Mouse (Mus musculus): Measurements from ENCODE around the gene Megf6. TPM values are rescaled to one million over a fixed set of nuclear protein-coding genes. Genes with fewer than 3 reads are reported as not detected.
A peak's percentile ranks its signal among the peaks of the same experiment; 100 is the strongest.

Gene Megf6
- total and polyA plus RNA-seq, 2 experiments = 0.28 to 1.4 TPM

DNA sequence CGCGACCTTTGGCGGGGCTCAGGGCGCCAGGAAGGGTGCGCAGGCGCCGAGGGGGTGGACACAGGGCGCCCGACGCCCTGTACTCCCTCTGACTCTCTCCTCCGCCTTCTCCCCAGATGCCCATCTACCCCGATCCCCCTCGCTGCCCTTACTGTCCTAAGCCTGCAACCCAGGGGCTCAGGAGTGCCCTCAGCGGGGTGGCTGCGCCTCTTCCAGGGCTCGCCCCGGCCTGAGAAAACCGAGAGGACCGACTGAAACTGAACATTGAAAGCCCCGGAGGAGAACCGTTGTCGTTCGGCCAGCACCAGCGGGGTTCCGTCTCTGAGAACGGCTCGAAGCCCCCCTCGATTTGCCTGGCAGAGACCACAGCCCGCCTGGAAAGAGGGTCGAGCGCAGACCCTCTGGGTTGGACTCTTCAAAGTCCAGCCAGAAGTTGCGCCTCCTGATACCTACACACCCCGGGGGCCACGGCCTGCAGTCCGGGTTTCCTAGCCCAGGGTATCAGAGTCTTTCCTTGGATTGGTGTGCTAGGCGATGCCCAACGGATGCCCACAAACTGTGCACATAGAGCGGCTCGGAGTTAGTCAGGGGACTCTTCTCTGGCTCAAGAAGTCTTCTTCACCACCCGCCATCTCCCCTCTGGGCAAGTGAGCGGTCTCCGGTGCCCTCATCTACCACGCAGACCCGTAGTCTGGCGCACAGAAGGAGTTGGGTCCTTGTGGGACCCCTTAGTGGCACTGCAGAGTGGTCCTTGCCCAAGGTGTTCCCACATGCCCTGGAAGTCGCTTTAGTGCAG, 30.1 kb upstream of the Megf6 start:
- no peak overlapping the region for H3K27ac ChIP-seq (replicated peaks; ENCODE audit: insufficient read depth, low read depth, low read length)
- peaks cover 22% of the 10 kb centered on the region for H3K27me3 ChIP-seq (ENCODE audit: control insufficient read depth, insufficient read depth, low read length)
- H3K36me3 ChIP-seq (ENCODE audit: control insufficient read depth, insufficient read depth, low read length) = no peaks in the 10 kb centered on the region
- H3K9ac ChIP-seq (ENCODE audit: low read depth, low read length) = peak overlapping the region; percentile 15; the same call in 1 of the 2 replicates
- peak overlapping the region; percentile 47; the same call in 1 of the 2 replicates for H3K4me3 ChIP-seq (ENCODE audit: insufficient read depth, low read depth, low read length)
- no peak for DNase-seq (ENCODE audit: extremely low read depth, low read depth, low spot score)
- TF ChIP-seq CTCF (IDR thresholded peaks at IDR 0.05; ENCODE audit: low read depth, low read length) (no peak), POLR2A (IDR thresholded peaks at IDR 0.05; ENCODE audit: extremely low read depth, insufficient read depth, low read length) (no peak)
- H3K79me2 ChIP-seq (ENCODE audit: control insufficient read depth, insufficient read depth, low read length) = no peaks in the 10 kb centered on the region; the same call in 1 of the 2 replicates
- 4% methylated on average over 46 of the region's 46 CpGs for WGBS
- H3K4me1 ChIP-seq (ENCODE audit: control insufficient read depth, insufficient read depth, low read length) = peaks cover 10% of the 10 kb centered on the region; the same call in 1 of the 2 replicates

- peaks cover 22% of the 10 kb centered on the region for H3K27me3 ChIP-seq (ENCODE audit: control insufficient read depth, insufficient read depth, low read length)
- DNase-seq (ENCODE audit: extremely low read depth, low read depth, low spot score) = no peak
Observed at GRCm38 (mm10) chr4:154141009-154141867, 29.3 kb upstream of the Megf6 start.

GRCm38 (mm10) chr4:154142211-154143040, 28.1 kb upstream of the Megf6 start, which contains the start of gene Wrap73:
Gene Wrap73, plus strand, starts transcription at chr4:154142372.
- peaks cover 2% of the 10 kb centered on the region for H3K36me3 ChIP-seq (ENCODE audit: control insufficient read depth, insufficient read depth, low read length)
- H3K27ac ChIP-seq (replicated peaks; ENCODE audit: insufficient read depth, low read depth, low read length) = peak within 1 kb of the TSS; percentile 90
- H3K4me3 ChIP-seq (ENCODE audit: insufficient read depth, low read depth, low read length) = peak within 1 kb of the TSS; percentile 95
- H3K4me1 ChIP-seq (ENCODE audit: control insufficient read depth, insufficient read depth, low read length) = peaks cover 10% of the 10 kb centered on the region; the same call in 1 of the 2 replicates
- peaks cover 22% of the 10 kb centered on the region for H3K27me3 ChIP-seq (ENCODE audit: control insufficient read depth, insufficient read depth, low read length)
- WGBS = 2% methylated on average over 49 of the region's 49 CpGs
- no peaks in the 10 kb centered on the region; the same call in 1 of the 2 replicates for H3K79me2 ChIP-seq (ENCODE audit: control insufficient read depth, insufficient read depth, low read length)
- peak within 1 kb of the TSS; percentile 91 for H3K9ac ChIP-seq (ENCODE audit: low read depth, low read length)
- DNase-seq (ENCODE audit: extremely low read depth, low read depth, low spot score) = peak; percentile 76
- TF ChIP-seq CTCF (IDR thresholded peaks at IDR 0.05; ENCODE audit: low read depth, low read length) (no peak), POLR2A (IDR thresholded peaks at IDR 0.05; ENCODE audit: extremely low read depth, insufficient read depth, low read length) (peak; percentile 63)

More at GRCm38 (mm10) chr4:154141009-154141867, 29.3 kb upstream of the Megf6 start:
- Histone ChIP-seq H3K4me1 (ENCODE audit: control insufficient read depth, insufficient read depth, low read length) (peaks cover 10% of the 10 kb centered on the region; the same call in 1 of the 2 replicates), H3K9ac (ENCODE audit: low read depth, low read length) (no peak overlapping the region), H3K36me3 (ENCODE audit: control insufficient read depth, insufficient read depth, low read length) (no peaks in the 10 kb centered on the region), H3K27ac (replicated peaks; ENCODE audit: insufficient read depth, low read depth, low read length) (no peak overlapping the region), H3K79me2 (ENCODE audit: control insufficient read depth, insufficient read depth, low read length) (no peaks in the 10 kb centered on the region; the same call in 1 of the 2 replicates), H3K4me3 (ENCODE audit: insufficient read depth, low read depth, low read length) (peak overlapping the region; percentile 9; the same call in 1 of the 2 replicates)
- 2% methylated on average over 42 of the region's 42 CpGs for WGBS
- TF ChIP-seq POLR2A (IDR thresholded peaks at IDR 0.05; ENCODE audit: extremely low read depth, insufficient read depth, low read length) (no peak), CTCF (IDR thresholded peaks at IDR 0.05; ENCODE audit: low read depth, low read length) (no peak)

- H3K27me3 ChIP-seq (ENCODE audit: control insufficient read depth, insufficient read depth, low read length) = peaks cover 15% of the 10 kb centered on the region
- 96% methylated on average over 3 of the region's 3 CpGs for WGBS
- DNase-seq (ENCODE audit: extremely low read depth, low read depth, low spot score) = no peak
- no peak overlapping the region for H3K9ac ChIP-seq (ENCODE audit: low read depth, low read length)
- no peak for TF ChIP-seq CTCF (IDR thresholded peaks at IDR 0.05; ENCODE audit: low read depth, low read length)
- no peak for TF ChIP-seq POLR2A (IDR thresholded peaks at IDR 0.05; ENCODE audit: extremely low read depth, insufficient read depth, low read length)
- H3K27ac ChIP-seq (replicated peaks; ENCODE audit: insufficient read depth, low read depth, low read length) = no peak overlapping the region
- no peaks in the 10 kb centered on the region; the same call in 1 of the 2 replicates for H3K79me2 ChIP-seq (ENCODE audit: control insufficient read depth, insufficient read depth, low read length)
- peaks cover 2% of the 10 kb centered on the region for H3K36me3 ChIP-seq (ENCODE audit: control insufficient read depth, insufficient read depth, low read length)
- H3K4me3 ChIP-seq (ENCODE audit: insufficient read depth, low read depth, low read length) = no peak overlapping the region
- peaks cover 10% of the 10 kb centered on the region; the same call in 1 of the 2 replicates for H3K4me1 ChIP-seq (ENCODE audit: control insufficient read depth, insufficient read depth, low read length)
Observed at GRCm38 (mm10) chr4:154144712-154145111, 25.8 kb upstream of the Megf6 start.

- 0 out of 2 replicates have a peak, but pooled peaks cover 2% of the 10 kb centered on the region for H3K27me3 ChIP-seq (ENCODE audit: control insufficient read depth, insufficient read depth, low read length)
- no peak overlapping the region for H3K27ac ChIP-seq (replicated peaks; ENCODE audit: insufficient read depth, low read depth, low read length)
- H3K4me1 ChIP-seq (ENCODE audit: control insufficient read depth, insufficient read depth, low read length) = peaks cover 6% of the 10 kb centered on the region; the same call in 1 of the 2 replicates
- H3K9ac ChIP-seq (ENCODE audit: low read depth, low read length) = no peak overlapping the region
- 84% methylated on average over 10 of the region's 10 CpGs for WGBS
- H3K79me2 ChIP-seq (ENCODE audit: control insufficient read depth, insufficient read depth, low read length) = no peaks in the 10 kb centered on the region; the same call in 1 of the 2 replicates
- TF ChIP-seq POLR2A (IDR thresholded peaks at IDR 0.05; ENCODE audit: extremely low read depth, insufficient read depth, low read length) (no peak), CTCF (IDR thresholded peaks at IDR 0.05; ENCODE audit: low read depth, low read length) (no peak)
- peaks cover 2% of the 10 kb centered on the region for H3K36me3 ChIP-seq (ENCODE audit: control insufficient read depth, insufficient read depth, low read length)
- H3K4me3 ChIP-seq (ENCODE audit: insufficient read depth, low read depth, low read length) = no peak overlapping the region
- no peak for DNase-seq (ENCODE audit: extremely low read depth, low read depth, low spot score)
Observed at GRCm38 (mm10) chr4:154146342-154146741, 24.2 kb upstream of the Megf6 start.

Measured in liver, adult 2 months (tissue).